8 mouse cellular contexts compared by ENCODE assay signal in genomic region chr13:52457889-52458324, GRCm38 (mm10).
A peak's percentile ranks its signal among the peaks of the same experiment; 100 is the strongest.
DNase-seq lines count a peak whose midpoint lies in the region; ATAC-seq lines count a peak whose summit lies in the region.

No protein-coding gene starts in this region.

- ATAC-seq in hindbrain, embryonic 16.5 days: peak; percentile 96
- ATAC-seq in limb, embryonic 15.5 days (ENCODE audit: insufficient number of reproducible peaks, low FRiP score, low TSS enrichment, low read depth): no peak

- H3K36me3 ChIP-seq in embryonic facial prominence, embryonic 10.5 days (replicated peaks): no peaks in the 10 kb centered on the region
- H3K36me3 ChIP-seq in hindbrain, embryonic 16.5 days (ENCODE audit: control insufficient read depth, insufficient read depth, low read length): no peaks in the 10 kb centered on the region
- no peaks in the 10 kb centered on the region for H3K36me3 ChIP-seq in limb, embryonic 15.5 days

- H3K9me3 ChIP-seq in embryonic facial prominence, embryonic 10.5 days: no peaks in the 10 kb centered on the region
- no peaks in the 10 kb centered on the region for H3K9me3 ChIP-seq in hindbrain, embryonic 16.5 days (ENCODE audit: control insufficient read depth, low read length)
- no peaks in the 10 kb centered on the region for H3K9me3 ChIP-seq in limb, embryonic 15.5 days

- peaks cover 9% of the 10 kb centered on the region for H3K4me1 ChIP-seq in embryonic facial prominence, embryonic 10.5 days
- H3K4me1 ChIP-seq in hindbrain, embryonic 16.5 days (ENCODE audit: control insufficient read depth, insufficient read depth, low read depth, low read length): peaks cover 5% of the 10 kb centered on the region
- peaks cover 7% of the 10 kb centered on the region; the same call in 1 of the 2 replicates for H3K4me1 ChIP-seq in limb, embryonic 15.5 days

- DNase-seq in R1 (ENCODE audit: low read depth, low spot score): peak; percentile 26
- peak; percentile 47 for DNase-seq in embryonic facial prominence, embryonic 10.5 days (ENCODE audit: low spot score)
- no peak for DNase-seq in urinary bladder, postnatal 4 days (ENCODE audit: low spot score in 2 of 2)
- no peak for DNase-seq in lung, postnatal 4 days
- DNase-seq in adrenal gland, adult (ENCODE audit: inconsistent age in 2 of 2, low spot score in 1 of 2): no peak
- DNase-seq in gastrocnemius, postnatal 10 days: no peak

- no peak overlapping the region for H3K4me3 ChIP-seq in embryonic facial prominence, embryonic 10.5 days
- no peak overlapping the region; the same call in 1 of the 2 replicates for H3K4me3 ChIP-seq in hindbrain, embryonic 16.5 days (ENCODE audit: low read length)
- H3K4me3 ChIP-seq in limb, embryonic 15.5 days: no peak overlapping the region

- H3K4me2 ChIP-seq in hindbrain, embryonic 16.5 days (ENCODE audit: low read length): peak overlapping the region; percentile 44
- peak overlapping the region; percentile 22; the same call in 1 of the 2 replicates for H3K4me2 ChIP-seq in limb, embryonic 15.5 days

- 51% methylated on average over 11 of the region's 11 CpGs for WGBS in embryonic facial prominence, embryonic 10.5 days
- WGBS in hindbrain, embryonic 16.5 days: 28% methylated on average over 11 of the region's 11 CpGs
- 37% methylated on average over 11 of the region's 11 CpGs for WGBS in limb, embryonic 15.5 days

- no peaks in the 10 kb centered on the region for H3K27me3 ChIP-seq in embryonic facial prominence, embryonic 10.5 days (replicated peaks; ENCODE audit: low read depth, poor library complexity, severe bottlenecking)
- H3K27me3 ChIP-seq in hindbrain, embryonic 16.5 days (replicated peaks; ENCODE audit: control insufficient read depth, insufficient read depth, low read length): no peaks in the 10 kb centered on the region; the same call in 1 of the 2 replicates
- no peaks in the 10 kb centered on the region for H3K27me3 ChIP-seq in limb, embryonic 15.5 days

- no peak overlapping the region for H3K27ac ChIP-seq in embryonic facial prominence, embryonic 10.5 days (replicated peaks)
- peak overlapping the region; percentile 63 for H3K27ac ChIP-seq in hindbrain, embryonic 16.5 days (ENCODE audit: low read depth, low read length)
- H3K27ac ChIP-seq in limb, embryonic 15.5 days: no peak overlapping the region

- H3K9ac ChIP-seq in hindbrain, embryonic 16.5 days (ENCODE audit: low read depth, low read length): no peak overlapping the region
- H3K9ac ChIP-seq in limb, embryonic 15.5 days: no peak overlapping the region

Comparison
In these comparisons a context has a peak if more than half of its experiments do, and no peak if none do; other contexts are left out.
1. DNase-seq: peak in R1 (single experiment) and embryonic facial prominence, embryonic 10.5 days (single experiment); none in urinary bladder, postnatal 4 days (0 of 2), lung, postnatal 4 days (0 of 2), adrenal gland, adult (0 of 2) and gastrocnemius, postnatal 10 days (single experiment).